Mouse (Mus musculus): ENCODE measurements at regions not wholly inside any gene's neighbourhood (a gene's known extent, or its start where the extent isn't known, plus 50 kb on each side); places are given as distances from the start of the nearest gene placed in this dataset.

DNA sequence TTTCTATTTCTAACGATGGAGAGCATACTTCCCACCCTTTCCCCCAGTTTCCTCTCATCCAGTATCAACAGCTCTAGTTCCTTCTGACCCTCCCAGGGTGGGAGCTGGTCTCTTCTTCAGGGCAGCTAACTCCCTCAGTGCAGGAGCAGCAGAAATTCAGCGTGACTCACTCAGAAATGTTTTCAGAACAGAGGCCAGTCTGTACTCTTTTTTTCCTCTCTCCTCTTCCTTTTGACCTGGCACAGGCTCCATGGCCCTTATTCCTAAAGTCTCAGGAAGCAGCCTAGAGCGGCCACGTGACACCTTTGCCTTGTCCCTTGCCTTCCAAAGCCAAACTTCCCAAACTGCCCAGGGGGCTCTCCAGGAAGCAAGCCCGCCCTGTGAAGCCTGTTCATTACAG is 55.4 kb downstream of the Pja1 start:
- H3K4me3 ChIP-seq (ENCODE audit: insufficient read depth in 1 of 2, low read depth in 2 of 2, low read length in 2 of 2), result no peak overlapping the region
- no peaks in the 10 kb centered on the region for H3K9me3 ChIP-seq (ENCODE audit: control insufficient read depth, low read length)
- H3K4me1 ChIP-seq (replicated peaks; ENCODE audit: control insufficient read depth in 2 of 2, insufficient read depth in 2 of 2, low read length in 1 of 2), result no peaks in the 10 kb centered on the region; a peak in 1 of 4 replicates
- DNase-seq (ENCODE audit: low read depth in 3 of 3, low spot score in 3 of 3) (no peak), ATAC-seq (ENCODE audit: insufficient read depth) (no peak)
- WGBS (ENCODE audit: insufficient replicate concordance), result 37% methylated on average over 5 of the region's 5 CpGs
- no peak overlapping the region for H3K9ac ChIP-seq (replicated peaks)
- TF ChIP-seq CTCF (IDR thresholded peaks at IDR 0.05; ENCODE audit: low read depth) (no peak), EP300 (IDR thresholded peaks at IDR 0.05; ENCODE audit: low read depth) (no peak)
- H3K36me3 ChIP-seq (replicated peaks; ENCODE audit: control insufficient read depth, insufficient read depth, low read depth), result no peaks in the 10 kb centered on the region
- no peak overlapping the region for H3K4me2 ChIP-seq (ENCODE audit: low read depth)
- H3K27me3 ChIP-seq (ENCODE audit: control insufficient read depth, insufficient read depth, low read length), result no peaks in the 10 kb centered on the region
- H3K27ac ChIP-seq, result no peak overlapping the region

DNA sequence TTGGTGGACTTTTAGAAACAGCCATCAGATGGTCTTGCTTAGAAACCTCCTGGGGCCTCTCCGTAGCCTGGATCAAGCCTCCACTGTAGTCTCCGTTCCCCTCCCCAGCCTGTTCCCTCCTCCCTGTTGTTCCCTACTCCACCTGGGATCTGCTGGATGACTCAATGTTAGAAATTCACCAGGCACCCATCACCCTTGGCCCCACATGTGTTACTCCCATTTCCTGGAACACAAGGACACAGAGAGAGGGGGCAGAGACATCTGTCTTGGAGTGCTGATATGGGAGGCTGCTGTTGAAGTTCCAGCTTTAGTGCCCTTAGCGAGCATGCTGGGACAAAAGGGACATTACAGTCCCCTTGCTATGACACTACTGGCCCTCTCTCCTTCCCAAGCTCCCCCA is 60.1 kb downstream of the Pja1 start:
- ATAC-seq (ENCODE audit: insufficient read depth) (no peak), DNase-seq (ENCODE audit: low read depth in 3 of 3, low spot score in 3 of 3) (no peak)
- Histone ChIP-seq H3K4me3 (ENCODE audit: insufficient read depth in 1 of 2, low read depth in 2 of 2, low read length in 2 of 2) (no peak overlapping the region), H3K27ac (no peak overlapping the region), H3K4me2 (ENCODE audit: low read depth) (no peak overlapping the region), H3K27me3 (ENCODE audit: control insufficient read depth, insufficient read depth, low read length) (no peaks in the 10 kb centered on the region), H3K9me3 (ENCODE audit: control insufficient read depth, low read length) (no peaks in the 10 kb centered on the region), H3K9ac (replicated peaks) (no peak overlapping the region), H3K4me1 (replicated peaks; ENCODE audit: control insufficient read depth in 2 of 2, insufficient read depth in 2 of 2, low read length in 1 of 2) (no peaks in the 10 kb centered on the region; a peak in 1 of 4 replicates), H3K36me3 (replicated peaks; ENCODE audit: control insufficient read depth, insufficient read depth, low read depth) (no peaks in the 10 kb centered on the region)
- WGBS (ENCODE audit: insufficient replicate concordance), result 61% methylated on average over 3 of the region's 3 CpGs
- TF ChIP-seq CTCF (IDR thresholded peaks at IDR 0.05; ENCODE audit: low read depth) (no peak), EP300 (IDR thresholded peaks at IDR 0.05; ENCODE audit: low read depth) (no peak)

DNA sequence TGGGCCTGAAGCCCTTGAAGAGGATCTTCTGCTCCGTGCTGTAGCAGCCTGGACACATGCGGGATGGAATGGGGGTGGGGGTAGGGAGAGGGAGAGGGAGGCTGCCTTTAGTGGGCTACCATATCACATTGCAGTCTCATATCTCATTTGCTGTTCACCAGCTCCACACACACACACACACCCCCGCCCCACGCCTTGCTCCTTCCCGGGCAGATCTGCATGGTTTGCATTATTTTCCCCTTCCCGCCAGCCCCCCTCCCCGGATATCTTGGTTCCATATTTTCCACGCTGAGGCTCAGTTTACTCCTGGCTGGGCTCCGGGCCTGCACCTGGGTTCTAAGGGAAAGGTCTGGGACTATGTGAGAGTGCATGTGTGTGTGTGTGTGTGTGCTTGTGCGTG is 61.2 kb downstream of the Pja1 start:
- Histone ChIP-seq H3K9ac (replicated peaks) (no peak overlapping the region), H3K27ac (no peak overlapping the region), H3K27me3 (ENCODE audit: control insufficient read depth, insufficient read depth, low read length) (no peaks in the 10 kb centered on the region), H3K4me3 (ENCODE audit: insufficient read depth in 1 of 2, low read depth in 2 of 2, low read length in 2 of 2) (no peak overlapping the region), H3K4me1 (replicated peaks; ENCODE audit: control insufficient read depth in 2 of 2, insufficient read depth in 2 of 2, low read length in 1 of 2) (no peaks in the 10 kb centered on the region; a peak in 1 of 4 replicates), H3K4me2 (ENCODE audit: low read depth) (no peak overlapping the region), H3K9me3 (ENCODE audit: control insufficient read depth, low read length) (no peaks in the 10 kb centered on the region), H3K36me3 (replicated peaks; ENCODE audit: control insufficient read depth, insufficient read depth, low read depth) (no peaks in the 10 kb centered on the region)
- 57% methylated on average over 10 of the region's 10 CpGs for WGBS (ENCODE audit: insufficient replicate concordance)
- TF ChIP-seq CTCF (IDR thresholded peaks at IDR 0.05; ENCODE audit: low read depth) (no peak), EP300 (IDR thresholded peaks at IDR 0.05; ENCODE audit: low read depth) (no peak)
- ATAC-seq (ENCODE audit: insufficient read depth) (no peak), DNase-seq (ENCODE audit: low read depth in 3 of 3, low spot score in 3 of 3) (no peak)

DNA sequence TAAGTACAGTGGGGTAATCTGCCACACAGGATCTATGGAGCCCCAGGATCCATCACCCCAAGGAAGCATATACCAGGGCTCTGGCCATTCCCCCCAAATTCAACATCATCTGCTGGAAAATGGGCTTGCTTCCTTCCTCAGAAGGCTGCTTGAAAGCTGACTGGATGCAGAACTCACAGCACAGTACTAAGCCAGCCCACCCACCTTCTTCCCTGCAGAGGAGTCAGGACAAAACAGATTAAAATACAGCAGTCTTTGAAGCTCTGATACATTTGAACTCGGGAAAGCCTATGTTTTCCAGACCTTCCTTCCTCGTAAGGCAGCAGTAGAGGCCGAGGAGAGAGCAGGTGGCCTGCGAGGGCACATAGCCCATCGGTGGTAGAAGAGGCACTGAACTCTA is 61.7 kb downstream of the Pja1 start:
- H3K4me2 ChIP-seq (ENCODE audit: low read depth), result no peak overlapping the region
- no peak for ATAC-seq (ENCODE audit: insufficient read depth)
- no peaks in the 10 kb centered on the region for H3K9me3 ChIP-seq (ENCODE audit: control insufficient read depth, low read length)
- H3K4me3 ChIP-seq (ENCODE audit: insufficient read depth in 1 of 2, low read depth in 2 of 2, low read length in 2 of 2), result no peak overlapping the region
- H3K36me3 ChIP-seq (replicated peaks; ENCODE audit: control insufficient read depth, insufficient read depth, low read depth), result no peaks in the 10 kb centered on the region
- TF ChIP-seq EP300 (IDR thresholded peaks at IDR 0.05; ENCODE audit: low read depth) (no peak), CTCF (IDR thresholded peaks at IDR 0.05; ENCODE audit: low read depth) (no peak)
- H3K4me1 ChIP-seq (replicated peaks; ENCODE audit: control insufficient read depth in 2 of 2, insufficient read depth in 2 of 2, low read length in 1 of 2), result no peaks in the 10 kb centered on the region; a peak in 1 of 4 replicates
- no peak for DNase-seq (ENCODE audit: low read depth in 3 of 3, low spot score in 3 of 3)
- H3K9ac ChIP-seq (replicated peaks), result no peak overlapping the region
- no peak overlapping the region for H3K27ac ChIP-seq
- H3K27me3 ChIP-seq (ENCODE audit: control insufficient read depth, insufficient read depth, low read length), result no peaks in the 10 kb centered on the region
- 72% methylated on average over 5 of the region's 5 CpGs for WGBS (ENCODE audit: insufficient replicate concordance)

DNA sequence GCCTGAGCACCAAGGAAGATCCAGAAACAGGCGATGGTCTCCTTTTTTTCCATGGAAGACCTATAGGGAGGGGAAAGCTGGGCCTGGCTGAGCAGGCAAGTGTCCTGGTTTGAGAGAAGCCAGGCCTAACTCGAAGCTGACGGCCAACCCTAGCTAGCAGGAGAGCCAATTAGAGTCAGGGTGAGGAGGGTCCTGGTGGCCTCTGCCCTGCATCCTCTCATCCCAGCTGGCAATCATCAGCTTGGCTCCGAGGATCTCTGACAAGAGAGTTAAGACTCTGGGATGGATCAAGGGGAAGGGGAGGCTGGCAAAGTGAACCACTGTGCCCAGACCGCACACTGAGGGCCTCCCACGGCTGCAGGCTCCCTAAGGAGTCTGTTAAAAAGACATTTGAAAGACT is 62.3 kb downstream of the Pja1 start:
- Histone ChIP-seq H3K27me3 (ENCODE audit: control insufficient read depth, insufficient read depth, low read length) (no peaks in the 10 kb centered on the region), H3K36me3 (replicated peaks; ENCODE audit: control insufficient read depth, insufficient read depth, low read depth) (no peaks in the 10 kb centered on the region), H3K4me3 (ENCODE audit: insufficient read depth in 1 of 2, low read depth in 2 of 2, low read length in 2 of 2) (no peak overlapping the region), H3K9me3 (ENCODE audit: control insufficient read depth, low read length) (no peaks in the 10 kb centered on the region), H3K9ac (replicated peaks) (no peak overlapping the region), H3K27ac (no peak overlapping the region), H3K4me1 (replicated peaks; ENCODE audit: control insufficient read depth in 2 of 2, insufficient read depth in 2 of 2, low read length in 1 of 2) (no peaks in the 10 kb centered on the region; a peak in 1 of 4 replicates), H3K4me2 (ENCODE audit: low read depth) (no peak overlapping the region)
- WGBS (ENCODE audit: insufficient replicate concordance), result 45% methylated on average over 6 of the region's 6 CpGs
- TF ChIP-seq CTCF (IDR thresholded peaks at IDR 0.05; ENCODE audit: low read depth), result no peak
- TF ChIP-seq EP300 (IDR thresholded peaks at IDR 0.05; ENCODE audit: low read depth), result no peak
- ATAC-seq (ENCODE audit: insufficient read depth) (no peak), DNase-seq (ENCODE audit: low read depth in 3 of 3, low spot score in 3 of 3) (no peak)
